Mouse (Mus musculus) adrenal gland, postnatal 25 days (tissue): Measurements from ENCODE around the gene Lyzl4. TPM values are rescaled to one million over a fixed set of nuclear protein-coding genes. Genes with fewer than 3 reads are reported as not detected.

Experiments
- DNase-seq: peaks from one replicate; pipeline ENCODE4 v3.0.0; 2021; ENCODE audit warnings: mixed read lengths
- total RNA-seq: library from RNA; stranded (reverse); gene quantifications from 2 replicates; pipeline ENCODE4 v1.2.3, GENCODE M21; 2021

Lyzl4 gene
- total RNA-seq, 1 experiment from 2014 or later: not detected

DNA sequence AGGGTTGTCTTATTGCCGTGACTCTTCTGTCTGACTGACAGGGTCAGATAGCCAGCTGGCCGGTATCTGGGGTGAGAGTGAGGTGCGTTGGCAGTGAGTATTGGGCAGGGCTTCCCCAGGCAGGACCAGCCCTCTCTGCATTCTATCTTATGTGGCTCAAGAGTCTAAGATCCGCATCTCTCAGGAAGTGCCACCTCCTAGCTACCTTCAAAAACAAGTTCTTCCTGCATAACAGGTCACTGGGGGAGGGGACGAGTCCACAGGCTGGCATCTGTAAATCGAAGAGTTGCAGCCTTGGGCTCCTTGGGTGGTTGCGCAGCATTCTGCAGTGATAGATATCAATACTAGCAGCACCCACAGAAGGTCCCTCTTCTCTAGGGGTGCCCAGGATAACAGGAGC, 5.1 kb upstream of the Lyzl4 start:
- DNase-seq: no peak

DNA sequence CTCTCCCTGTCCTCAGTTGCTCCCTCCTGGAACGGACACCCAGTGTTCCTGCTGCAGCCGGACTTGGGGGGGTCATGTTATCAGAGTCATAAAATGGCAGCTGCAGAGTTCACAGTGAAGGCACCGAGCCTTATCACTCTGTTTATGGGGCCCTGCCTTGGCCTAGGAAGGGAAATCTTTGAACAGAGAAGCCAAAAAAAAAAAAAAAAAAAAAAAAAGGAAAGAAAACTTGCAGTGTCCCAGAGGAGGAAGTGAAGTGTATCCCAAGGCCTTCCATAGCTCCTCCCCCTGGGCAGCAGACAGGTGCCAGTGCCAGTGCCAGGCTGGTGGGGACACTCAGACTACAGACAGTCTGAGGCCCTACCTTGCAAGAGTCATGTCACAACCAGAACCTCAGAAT, 3.0 kb upstream of the Lyzl4 start:
- no peak for DNase-seq

DNA sequence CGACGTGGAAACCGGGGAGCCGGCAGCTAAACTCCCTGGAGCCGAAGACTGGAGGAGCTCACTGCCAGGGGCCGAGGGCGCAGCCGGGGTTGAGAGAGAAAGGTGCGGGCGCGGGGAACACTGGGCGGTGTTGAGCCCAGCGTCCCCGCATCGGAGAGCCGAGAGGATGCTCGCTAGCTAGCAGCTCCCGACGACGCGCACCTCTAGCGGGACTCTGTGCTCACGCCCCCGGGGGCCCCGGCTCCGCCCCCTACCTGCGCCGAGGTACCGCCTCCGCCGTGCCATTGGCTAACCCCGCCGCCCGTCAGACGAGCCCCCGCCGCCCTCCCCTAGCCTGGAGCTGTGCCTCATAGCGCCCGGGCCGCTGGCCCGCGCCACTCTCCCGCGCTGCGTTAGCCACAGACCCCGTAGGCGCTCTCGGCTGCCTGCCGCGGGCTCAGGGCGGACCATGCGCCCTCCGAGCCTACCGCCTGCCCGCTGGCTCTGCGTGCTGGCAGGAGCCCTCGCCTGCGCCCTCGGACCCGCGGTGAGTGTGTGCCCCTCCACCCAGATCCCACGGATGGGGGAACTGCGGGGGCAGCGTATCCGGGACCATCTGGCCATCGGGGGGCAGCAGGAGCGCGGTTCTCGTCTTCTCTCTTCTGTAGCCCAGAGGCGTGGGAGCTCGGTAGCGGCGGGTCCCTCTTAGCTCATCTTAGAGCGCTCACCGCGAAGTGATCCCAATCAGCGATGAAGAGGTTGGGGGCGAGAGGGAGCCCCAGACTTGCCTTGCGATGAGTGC, 695 bp upstream of the Lyzl4 start, which contains the start of gene Vipr1:
Gene Vipr1 (plus strand): TSS at position 316 of the 781 bp plus-strand sequence.
- peak; percentile 70 for DNase-seq

DNA sequence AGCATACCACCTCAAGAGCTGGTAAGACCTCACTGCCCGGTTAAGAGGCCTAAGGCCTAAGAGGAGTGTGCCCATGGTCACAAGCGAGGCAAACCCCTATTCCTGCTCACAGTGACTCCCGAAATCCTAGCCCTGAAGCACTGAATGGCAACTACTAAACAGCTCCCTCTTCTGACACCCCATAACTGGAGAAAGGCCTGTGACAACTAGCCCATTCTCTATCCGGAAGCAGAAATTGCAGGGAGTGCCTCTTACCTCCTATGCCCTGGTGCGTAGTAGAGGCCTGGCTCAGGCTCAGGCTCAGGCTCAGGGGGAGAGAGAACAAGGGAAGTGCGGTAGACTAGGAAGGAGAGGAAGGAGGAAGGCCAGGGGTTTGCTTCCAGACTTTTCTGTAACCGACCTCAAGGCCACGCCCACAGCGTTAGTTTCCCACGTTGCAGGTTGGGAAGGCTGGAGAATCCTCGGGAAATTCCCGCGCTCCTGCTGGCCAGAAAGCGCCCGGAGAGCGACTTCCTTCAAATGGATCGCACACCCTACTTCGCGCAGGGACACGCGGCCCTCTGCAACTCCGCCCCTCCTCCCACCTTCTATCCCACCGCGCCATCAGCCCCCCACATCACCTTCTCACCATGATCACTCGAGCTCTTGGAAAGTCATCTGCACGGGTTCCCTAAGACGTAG, 521 bp downstream of the Lyzl4 start:
- DNase-seq: no peak

- DNase-seq: no peak
These were observed 2.1 kb downstream of the Lyzl4 start for GRCm38 (mm10) chr9:121639790-121640189.

DNA sequence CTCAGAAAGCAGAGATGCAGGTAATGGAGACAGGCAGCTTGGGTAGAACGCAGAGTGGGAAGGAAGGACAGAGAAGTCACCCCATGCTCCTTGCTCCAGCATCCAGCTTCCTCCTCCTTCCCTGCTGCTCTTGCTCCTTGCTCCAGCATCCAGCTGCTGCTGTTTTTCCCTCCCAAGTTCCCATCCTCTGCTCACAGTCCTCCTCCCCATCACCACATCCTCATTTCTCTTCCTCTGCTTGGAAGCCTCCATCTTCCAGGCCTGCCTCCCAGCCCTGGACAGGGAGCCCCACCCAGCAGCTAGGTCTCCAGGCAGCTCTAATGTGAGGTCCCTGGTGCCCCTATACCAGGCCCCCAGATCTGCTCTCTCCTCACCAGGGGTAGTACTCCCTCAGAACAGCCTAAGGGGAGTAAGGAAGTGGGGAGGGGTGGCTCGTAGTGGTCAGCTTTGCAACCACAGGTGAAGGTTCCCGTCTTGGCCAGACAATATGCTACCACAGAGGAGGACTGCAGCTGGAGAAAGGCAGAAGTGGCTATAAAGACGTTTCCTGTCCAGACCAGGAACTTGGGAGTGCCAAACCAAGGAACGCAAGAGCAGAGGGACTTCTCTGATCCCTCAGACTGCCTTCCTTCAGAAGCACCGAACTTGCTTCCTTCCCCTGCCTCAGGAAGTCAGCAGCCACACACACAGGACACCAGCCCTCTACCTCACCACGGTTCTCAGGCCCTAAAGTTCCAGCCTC, 5.9 kb downstream of the Lyzl4 start:
- no peak for DNase-seq

- no peak for DNase-seq
These were observed 8.6 kb downstream of the Lyzl4 start for GRCm38 (mm10) chr9:121633306-121633705.

GRCm38 (mm10) chr9:121632891-121633290, 9.0 kb downstream of the Lyzl4 start:
- DNase-seq: no peak

- no peak for DNase-seq
These were observed 9.9 kb downstream of the Lyzl4 start for GRCm38 (mm10) chr9:121631946-121632345.

DNA sequence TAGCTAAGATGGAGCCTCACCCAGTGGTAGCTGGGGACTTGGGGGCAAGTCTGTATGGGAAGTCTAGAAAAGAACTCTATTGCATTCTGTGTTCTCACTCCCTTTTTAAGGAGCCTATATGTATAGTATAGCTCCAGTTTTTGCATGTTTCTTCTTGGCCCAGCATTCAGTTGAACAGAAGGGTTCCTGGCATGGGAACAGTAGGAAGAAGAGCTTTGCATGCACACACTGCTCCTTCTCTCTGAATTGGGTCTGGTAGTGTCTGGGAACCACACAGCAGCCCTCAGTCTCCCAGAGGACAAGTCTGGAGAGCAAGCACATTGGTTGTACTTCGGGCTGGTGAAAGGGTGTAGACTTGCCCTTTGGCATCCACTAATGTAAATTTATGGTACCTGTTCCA, 11.3 kb downstream of the Lyzl4 start:
- DNase-seq: no peak

DNA sequence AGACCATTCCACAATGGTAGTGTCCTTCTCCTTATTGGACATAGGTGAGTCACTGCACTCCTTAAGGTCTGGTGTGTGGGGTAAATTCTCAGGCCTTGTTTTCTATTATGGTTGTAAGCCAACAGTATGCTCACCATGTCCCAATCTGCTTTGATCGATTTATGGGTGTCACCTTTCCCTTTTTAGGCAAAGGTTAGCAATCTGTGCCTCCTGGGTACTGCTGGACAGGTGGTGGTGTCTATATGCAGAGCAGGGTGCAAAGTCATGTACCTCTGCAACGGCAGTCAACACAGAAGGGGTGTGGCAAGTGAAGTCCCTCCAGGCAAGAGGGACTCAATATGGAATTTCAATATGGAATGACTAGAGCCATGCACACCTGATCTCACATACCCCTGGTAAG, 17.0 kb downstream of the Lyzl4 start:
- no peak for DNase-seq

DNA sequence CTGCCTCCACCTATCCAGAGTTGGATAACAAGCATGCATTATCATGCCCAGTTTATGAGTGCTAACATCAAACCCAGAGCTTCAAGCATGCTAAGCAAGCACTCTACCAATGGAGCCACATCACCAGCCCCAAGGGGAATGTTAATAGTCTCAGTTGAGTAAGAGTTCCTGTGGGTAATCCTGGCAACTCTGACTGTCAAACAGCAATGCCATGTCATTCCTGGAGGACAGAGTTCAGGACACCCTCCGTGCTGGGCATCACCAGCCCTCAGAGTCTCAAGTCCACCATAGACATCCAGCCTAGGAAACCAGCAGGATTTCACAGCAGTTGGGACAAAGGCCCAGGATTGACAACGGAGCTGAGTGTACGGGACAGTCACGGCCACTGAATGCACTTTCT, 18.7 kb downstream of the Lyzl4 start:
- no peak for DNase-seq

GRCm38 (mm10) chr9:121619441-121619840, 22.5 kb downstream of the Lyzl4 start:
- DNase-seq: no peak

GRCm38 (mm10) chr9:121616471-121616870, 25.4 kb downstream of the Lyzl4 start:
- peak; percentile 27 for DNase-seq

- DNase-seq: no peak
These were observed 27.6 kb downstream of the Lyzl4 start for GRCm38 (mm10) chr9:121614241-121614757.

DNA sequence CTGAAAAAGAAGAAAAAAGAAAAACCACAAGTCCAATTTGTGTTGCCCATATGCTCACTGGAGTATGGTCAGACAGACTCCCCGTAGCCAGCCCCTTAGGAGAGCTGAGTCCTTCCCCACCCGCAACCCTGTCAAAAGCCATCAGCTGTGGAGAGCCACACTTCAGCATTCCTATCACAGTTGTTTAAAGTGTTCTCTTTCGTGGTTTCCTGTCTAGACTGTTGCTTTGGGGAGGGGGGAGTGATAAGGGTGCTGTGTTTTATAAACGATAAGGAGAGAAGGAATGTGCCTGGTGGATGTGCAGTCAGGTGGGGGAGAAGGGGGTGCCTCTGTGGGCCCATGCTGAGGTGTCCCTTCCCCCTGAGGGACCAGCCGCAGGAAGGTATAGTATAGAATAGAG, 28.7 kb downstream of the Lyzl4 start:
- DNase-seq: no peak

GRCm38 (mm10) chr9:121609381-121609780, 32.5 kb downstream of the Lyzl4 start:
- no peak for DNase-seq

- no peak for DNase-seq
These were observed 35.3 kb downstream of the Lyzl4 start for GRCm38 (mm10) chr9:121606498-121607096.

DNA sequence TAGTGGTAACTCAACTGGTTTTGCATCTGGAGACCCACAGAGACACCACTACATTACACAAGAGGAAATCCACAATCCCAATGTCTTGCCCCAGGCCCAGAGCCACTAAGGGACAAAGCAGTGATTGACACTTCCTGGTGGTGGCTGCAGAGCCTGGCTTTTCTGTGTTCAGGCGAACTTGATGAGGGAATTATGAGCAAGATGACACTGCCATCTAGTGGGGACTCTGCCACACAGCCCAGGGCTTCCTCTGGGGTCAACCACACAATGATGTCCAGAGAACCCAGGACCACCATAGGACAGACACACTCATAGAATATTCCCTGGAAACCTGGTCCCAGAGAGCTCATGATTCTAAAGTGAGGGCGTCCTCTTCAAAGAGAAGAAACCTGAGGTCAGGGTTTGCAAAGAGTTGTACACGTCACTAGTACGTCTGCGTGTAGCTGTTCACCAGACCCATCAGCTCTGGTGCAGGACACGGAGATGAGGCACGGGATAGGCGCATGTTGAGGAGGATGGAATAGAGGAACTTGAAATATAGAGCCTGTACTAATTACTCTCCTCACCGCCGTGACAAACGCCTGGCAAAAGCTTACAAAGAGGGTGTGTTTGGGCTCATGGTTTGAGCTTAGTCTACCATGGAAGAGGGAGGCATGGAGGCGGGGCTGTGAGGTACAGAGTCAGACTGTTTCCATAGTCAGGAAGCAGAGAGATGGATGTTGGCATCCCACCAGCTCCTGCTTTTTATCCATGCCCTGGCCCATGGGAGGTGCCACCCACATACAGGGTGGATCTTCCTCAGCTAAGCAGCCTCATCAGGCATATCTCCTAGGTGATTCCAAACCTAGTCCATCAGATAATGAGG, 36.2 kb downstream of the Lyzl4 start:
- DNase-seq: peak; percentile 61

GRCm38 (mm10) chr9:121602381-121602780, 39.5 kb downstream of the Lyzl4 start:
- peak; percentile 37 for DNase-seq

DNA sequence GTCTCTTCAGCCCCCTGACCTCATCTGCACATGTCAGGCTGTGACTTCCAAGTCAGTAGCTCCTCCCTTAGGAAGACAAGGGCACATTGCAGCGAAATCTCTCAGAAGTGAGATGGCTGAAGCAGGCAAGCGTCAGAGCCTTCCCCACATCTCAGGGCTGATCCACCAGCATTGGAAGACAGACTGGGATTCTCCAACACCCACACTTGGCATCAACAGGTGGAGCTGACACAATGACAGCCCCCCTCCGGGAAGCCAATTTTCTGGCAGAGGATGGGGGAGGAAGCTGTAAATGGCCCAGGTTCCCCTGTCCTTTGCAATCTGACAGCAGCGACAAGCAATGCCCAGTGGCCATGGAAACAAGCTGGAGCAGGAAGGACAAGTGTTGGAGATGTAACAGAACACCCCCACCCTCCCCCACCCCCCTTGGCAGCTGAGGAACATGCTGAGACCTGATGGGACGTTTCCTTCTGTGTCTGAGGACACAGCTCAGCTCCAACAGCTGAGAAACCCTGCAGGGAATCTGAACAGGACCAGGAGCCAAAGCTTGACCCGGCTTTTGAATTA, 41.0 kb downstream of the Lyzl4 start:
- no peak for DNase-seq
